Mouse (Mus musculus) B cell, adult 62 days (primary cell): ENCODE data around the gene Luzp1. TPM values are rescaled to one million over a fixed set of nuclear protein-coding genes. Genes with fewer than 3 reads are reported as not detected.

ENCODE experiments used
- total RNA-seq: library from RNA; stranded (reverse); gene quantifications from 4 replicates; pipeline ENCODE4 v1.2.4, GENCODE M21; 2023

Gene Luzp1
- 1.7 to 2.9 TPM (median 2.1 TPM) in 4 replicates for total RNA-seq

GRCm38 (mm10) chr4:136469371-136469903 is at the start of gene Luzp1:
Gene Luzp1 (plus strand): TSS chr4:136469761.

GRCm38 (mm10) chr4:136423224-136423623 is 46.3 kb upstream of the Luzp1 start, which contains the start of gene Htr1d:
Gene Htr1d (plus strand): TSS chr4:136423524.

GRCm38 (mm10) chr4:136462086-136462838 is 7.3 kb upstream of the Luzp1 start, which contains the start of gene 6030445D17Rik:
Gene 6030445D17Rik (plus strand): TSS chr4:136462250.

GRCm38 (mm10) chr4:136602568-136602967 is 133.0 kb downstream of the Luzp1 start, which contains the start of gene Kdm1a:
Gene Kdm1a (minus strand): TSS chr4:136602723.

Other genes starting within 250 kb of the Luzp1 start
- gene Tcea3, start 222.0 kb upstream of the Luzp1 start, total RNA-seq: 6.0 to 7.6 TPM (median 6.1 TPM) in 4 replicates
- 8.9 to 13.4 TPM (median 11.1 TPM) in 4 replicates for gene Zfp46, start 185.1 kb upstream of the Luzp1 start, total RNA-seq
- 116 to 162 TPM (median 142 TPM) in 4 replicates for gene Hnrnpr, start 158.8 kb upstream of the Luzp1 start, total RNA-seq
- not detected in 4 replicates for gene Htr1d, start 46.2 kb upstream of the Luzp1 start, total RNA-seq
- gene 6030445D17Rik, start 7.5 kb upstream of the Luzp1 start, total RNA-seq: not detected in 4 replicates
- gene Kdm1a, start 133.0 kb downstream of the Luzp1 start, total RNA-seq: 57.5 to 62.8 TPM (median 58.3 TPM) in 4 replicates
- not detected in 4 replicates for gene Tex46, start 140.7 kb downstream of the Luzp1 start, total RNA-seq
- gene Lactbl1, start 152.9 kb downstream of the Luzp1 start, total RNA-seq: 0.24 to 0.58 TPM in 2 of 4 replicates, not detected in the others